Mouse (Mus musculus) c-Kit-negative CD71-positive TER-119-positive erythroid progenitor cells, embryonic 14.5 days (primary cell): Measurements from ENCODE around the gene Ranbp17.

Experiments
- DNase-seq: peaks from one replicate; pipeline ENCODE4 v3.0.0-alpha.2; 2013; ENCODE audit warnings: low read depth, low spot score

Gene Ranbp17

GRCm38 (mm10) chr11:33197133-33197514 is 316.4 kb downstream of the Ranbp17 start:
- DNase-seq, result no peak

- DNase-seq, result no peak
Observed at GRCm38 (mm10) chr11:33196447-33197132, 317.0 kb downstream of the Ranbp17 start.

GRCm38 (mm10) chr11:33195531-33196446 is 317.8 kb downstream of the Ranbp17 start:
- no peak for DNase-seq

GRCm38 (mm10) chr11:33195061-33195460 is 318.5 kb downstream of the Ranbp17 start:
- no peak for DNase-seq

GRCm38 (mm10) chr11:33193695-33194094 is 319.9 kb downstream of the Ranbp17 start:
- no peak for DNase-seq

GRCm38 (mm10) chr11:33181804-33182203 is 331.7 kb downstream of the Ranbp17 start:
- DNase-seq, result no peak

- no peak for DNase-seq
Observed at GRCm38 (mm10) chr11:33180701-33181116, 332.8 kb downstream of the Ranbp17 start.

- no peak for DNase-seq
Observed at GRCm38 (mm10) chr11:33179802-33180201, 333.7 kb downstream of the Ranbp17 start.

- DNase-seq, result no peak
Observed at GRCm38 (mm10) chr11:33176525-33177245, 336.9 kb downstream of the Ranbp17 start.

GRCm38 (mm10) chr11:33175768-33176167 is 337.8 kb downstream of the Ranbp17 start:
- DNase-seq, result no peak

GRCm38 (mm10) chr11:33170489-33170888 is 343.1 kb downstream of the Ranbp17 start:
- DNase-seq, result peak; percentile 12

GRCm38 (mm10) chr11:33162998-33163506 is 350.5 kb downstream of the Ranbp17 start, which contains the start of gene Npm1:
Gene Npm1 (minus strand): TSS chr11:33163206.
- DNase-seq, result peak; percentile 99

- DNase-seq, result peak; percentile 43
Observed at GRCm38 (mm10) chr11:33162211-33162997, 351.1 kb downstream of the Ranbp17 start.
